Mouse (Mus musculus) spleen, adult 2 months (tissue): ENCODE measurements around the gene Gm14496.
"Not testable (repeated sequence)": the region's sequence is repeated elsewhere in the genome, so short reads cannot be mapped to it uniquely, and the experiment has no call there.

ENCODE experiments used
- CTCF ChIP-seq: fragments of 200-500 bp; IDR thresholded peaks from 2 replicates; pipeline ENCODE4 v1.5.1; 2011; ENCODE audit warnings: mild to moderate bottlenecking, inconsistent platforms; ENCODE audit not compliant: insufficient read depth, insufficient read length, insufficient replicate concordance; ENCODE audit errors: extremely low read depth
- POLR2A ChIP-seq: fragments of 200-500 bp; IDR thresholded peaks from 2 replicates; pipeline ENCODE4 v1.6.1; 2011; ENCODE audit warnings: low read depth, low read length, inconsistent platforms

DNA sequence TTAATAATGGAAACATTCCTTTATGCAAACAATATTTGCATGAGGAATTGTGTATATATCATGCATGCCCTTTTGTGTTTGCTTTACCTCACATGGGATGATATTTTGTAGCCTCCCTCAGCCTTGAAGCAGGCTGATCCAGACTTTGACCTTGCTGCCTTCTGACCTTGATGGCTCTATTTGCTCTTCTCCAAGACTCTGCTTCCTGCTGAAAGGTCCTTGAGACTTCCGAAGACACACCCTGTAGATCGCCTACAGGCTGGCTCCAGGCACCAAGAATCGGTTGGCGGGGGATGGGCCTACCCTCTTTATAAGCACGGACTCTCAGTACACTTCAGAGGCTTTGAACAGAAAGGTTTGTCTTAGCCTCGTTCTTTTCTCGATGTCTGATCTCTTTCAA, 9.0 kb upstream of the Gm14496 start:
- TF ChIP-seq CTCF, POLR2A: not testable (repeated sequence)
